Mouse (Mus musculus) kidney, postnatal 10 days (tissue): ENCODE results near the gene Ezr.
"Not testable (repeated sequence)": the region's sequence is repeated elsewhere in the genome, so short reads cannot be mapped to it uniquely, and the experiment has no call there.

Source experiments
- DNase-seq: peaks from one replicate; pipeline ENCODE4 v3.0.0; 2021; ENCODE audit warnings: mixed read lengths

Gene Ezr

DNA sequence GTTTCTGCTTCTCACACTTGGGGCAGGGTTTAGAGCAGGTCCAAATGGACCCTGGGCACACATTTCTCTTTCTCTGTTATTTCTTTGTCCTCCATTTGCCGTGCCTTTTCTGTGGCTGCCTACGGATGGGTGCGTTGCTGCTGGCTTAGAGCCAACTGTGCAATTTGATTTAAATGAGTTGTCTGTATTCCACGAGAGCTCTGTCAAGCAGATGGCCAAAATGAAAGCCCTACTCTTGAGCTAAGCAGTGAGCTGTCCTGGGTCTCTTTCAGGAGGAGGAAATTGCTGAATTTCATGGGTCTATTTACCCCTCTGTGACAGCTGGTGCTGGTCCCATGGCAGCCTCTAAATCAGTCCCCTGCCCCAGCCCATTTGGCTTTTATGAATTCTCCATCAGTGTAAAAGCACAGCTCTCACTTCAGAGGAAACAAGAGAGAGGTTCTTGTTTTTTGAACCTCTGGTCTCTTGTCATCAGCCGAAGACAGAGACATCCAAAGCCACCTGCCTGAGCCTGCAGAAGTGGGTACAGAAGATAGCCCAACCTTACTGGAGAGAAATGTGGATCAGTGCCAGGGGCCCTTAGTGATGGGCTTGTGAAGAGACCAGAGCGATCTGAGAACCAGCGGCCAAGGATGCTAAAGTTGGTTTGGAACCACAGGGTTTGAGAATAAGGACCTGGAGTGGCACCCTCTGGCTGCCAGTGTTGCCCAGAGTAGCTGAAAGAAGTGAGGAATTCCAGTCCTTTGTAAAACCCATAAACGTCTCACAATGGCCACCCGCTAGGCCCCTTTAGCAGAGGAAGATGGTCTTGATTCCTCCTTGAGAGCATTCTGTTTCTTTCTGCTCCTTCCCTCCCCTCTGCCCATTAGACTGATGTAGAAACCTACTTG is 79.0 kb downstream of the Ezr start:
- not testable (repeated sequence) for DNase-seq

DNA sequence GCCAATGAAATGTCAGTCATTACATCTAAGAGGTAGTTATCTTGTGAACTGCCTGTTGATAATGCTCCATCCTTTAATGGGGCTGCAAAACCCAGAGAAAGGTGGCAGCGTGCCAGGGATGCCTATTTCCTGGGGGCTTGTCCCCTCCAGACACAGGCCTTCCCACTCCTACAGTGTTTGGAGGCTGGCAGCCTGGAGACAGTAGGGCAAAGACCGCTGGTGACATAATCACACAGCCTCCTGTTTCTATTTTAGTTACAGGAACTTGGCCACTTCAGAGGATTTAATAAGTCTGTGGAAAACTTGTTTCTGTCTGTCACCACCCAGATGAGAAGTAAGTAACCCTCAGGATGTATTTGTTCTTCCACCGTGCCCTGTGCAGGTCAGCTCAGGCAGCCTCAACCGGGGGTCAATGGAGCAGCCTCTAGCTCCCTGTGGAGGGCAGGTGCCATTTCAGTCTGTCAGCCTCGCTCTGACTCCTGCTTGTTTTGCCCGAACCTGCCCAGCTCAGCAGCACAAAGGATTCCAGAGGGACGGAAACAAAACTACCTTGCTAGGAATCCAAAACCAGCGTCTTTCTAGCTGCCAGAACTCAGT is 79.9 kb downstream of the Ezr start:
- not testable (repeated sequence) for DNase-seq

DNA sequence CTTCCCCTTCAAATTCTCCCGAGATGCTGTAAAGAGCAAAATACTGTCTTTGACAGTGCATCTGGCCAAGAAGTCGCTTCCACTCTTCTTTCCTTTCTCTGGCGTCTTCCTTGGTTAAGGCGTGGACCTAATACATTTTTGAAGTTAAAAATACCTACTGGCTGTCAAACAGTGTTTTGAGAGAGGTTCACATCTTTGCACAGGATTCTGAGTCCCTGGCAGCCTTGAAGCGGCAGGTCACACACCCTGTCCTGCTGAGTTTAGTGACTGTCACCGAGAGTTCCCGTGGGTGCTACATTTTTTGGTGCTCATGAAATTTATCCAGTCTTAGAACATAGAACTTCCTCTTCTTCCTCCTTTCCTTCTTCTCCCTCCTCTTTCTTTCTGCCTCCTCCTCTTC is 82.5 kb downstream of the Ezr start:
- not testable (repeated sequence) for DNase-seq

DNA sequence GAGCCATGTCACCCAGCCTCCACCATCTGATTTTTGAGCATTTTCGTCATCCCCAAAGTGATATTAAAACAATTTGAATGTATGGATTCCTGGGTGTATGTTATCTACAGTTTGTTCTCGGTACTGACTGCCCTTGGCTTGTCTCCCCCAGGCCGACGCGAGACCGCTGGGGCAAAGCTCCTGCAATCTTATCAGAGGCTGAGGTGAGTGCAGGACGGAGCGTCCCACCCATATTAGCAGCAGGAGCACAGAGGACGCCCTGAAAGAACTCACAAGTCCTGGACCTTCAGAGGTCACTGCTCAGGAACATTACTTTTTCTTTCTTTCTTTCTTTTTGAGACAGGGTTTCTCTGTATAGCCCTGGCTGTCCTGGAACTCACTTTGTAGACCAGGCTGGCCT is 83.1 kb downstream of the Ezr start:
- not testable (repeated sequence) for DNase-seq

DNA sequence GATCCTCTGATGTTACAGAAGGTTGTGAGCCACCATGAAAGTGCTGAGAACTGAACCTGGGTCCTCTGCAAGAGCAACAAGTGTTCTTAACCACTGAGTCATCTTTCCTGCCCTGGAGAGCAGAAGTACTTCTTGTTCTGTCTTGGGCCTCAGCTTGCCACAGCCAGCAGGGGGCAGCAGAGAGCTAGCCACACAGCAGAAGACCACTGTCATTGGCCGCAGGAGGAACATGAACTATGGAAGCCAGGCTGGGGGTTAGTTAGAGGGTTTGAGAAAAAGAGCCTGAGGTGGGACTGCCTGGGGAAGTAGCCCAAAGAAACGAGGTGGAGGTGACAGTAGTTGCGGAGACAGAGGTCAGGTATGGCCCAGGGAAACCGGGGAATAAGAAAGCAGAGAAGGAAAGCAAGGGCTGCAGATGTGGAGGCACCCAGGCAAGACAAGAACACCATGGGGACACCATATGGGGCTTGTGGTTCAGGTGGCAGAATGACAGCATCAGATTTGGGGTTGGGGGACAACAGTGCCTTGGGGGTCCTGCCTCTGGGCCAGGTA is 85.3 kb downstream of the Ezr start:
- DNase-seq, result peak; percentile 69

- not testable (repeated sequence) for DNase-seq
Observed at GRCm38 (mm10) chr17:6696521-6696920, 86.1 kb downstream of the Ezr start.

- not testable (repeated sequence) for DNase-seq
Observed at GRCm38 (mm10) chr17:6695712-6696111, 86.9 kb downstream of the Ezr start.

- DNase-seq, result peak; percentile 92
Observed at GRCm38 (mm10) chr17:6691596-6691995, 91.0 kb downstream of the Ezr start.

- peak; percentile 35 for DNase-seq
Observed at GRCm38 (mm10) chr17:6689344-6689743, 93.2 kb downstream of the Ezr start.
